Mouse (Mus musculus): Measurements from ENCODE around the gene Nudt16l1. TPM values are rescaled to one million over a fixed set of nuclear protein-coding genes. Genes with fewer than 3 reads are reported as not detected.

The Nudt16l1 gene
- polyA plus RNA-seq, 1 experiment from 2014 or later, result 161 TPM

DNA sequence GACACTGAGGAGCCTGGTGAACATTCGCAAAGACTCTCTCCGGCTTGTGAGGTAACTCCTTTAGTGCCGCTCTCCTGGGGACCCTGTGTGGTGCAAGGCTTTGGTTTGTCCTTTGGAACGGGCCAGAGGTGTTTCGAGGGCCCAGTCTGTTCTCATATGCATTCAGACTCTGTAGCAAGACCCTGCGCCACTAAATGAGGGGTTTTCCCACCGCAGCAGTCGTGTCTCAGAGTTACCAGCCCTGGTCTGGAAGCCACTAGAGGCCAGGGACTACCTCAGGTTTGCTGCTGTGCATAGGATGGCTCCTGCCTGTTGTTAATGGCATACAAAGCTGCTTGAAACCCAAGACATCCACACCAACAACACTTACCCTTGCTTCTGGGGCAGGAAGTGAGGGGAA is 27.8 kb upstream of the Nudt16l1 start:
- no peaks in the 10 kb centered on the region for H3K4me1 ChIP-seq (ENCODE audit: control insufficient read depth, insufficient read depth, low read length)
- no peak overlapping the region for H3K4me3 ChIP-seq (ENCODE audit: low read depth, low read length)
- no peak for ATAC-seq (ENCODE audit: insufficient number of reproducible peaks, insufficient read depth, low FRiP score, low read depth)
- 94% methylated on average over 8 of the region's 8 CpGs for WGBS
- no peak overlapping the region for H3K4me2 ChIP-seq (replicated peaks; ENCODE audit: low read depth, low read length)
- H3K9me3 ChIP-seq (ENCODE audit: control insufficient read depth, low read depth, low read length), result no peaks in the 10 kb centered on the region
- H3K9ac ChIP-seq (replicated peaks; ENCODE audit: low read depth, low read length), result no peak overlapping the region
- H3K27me3 ChIP-seq (ENCODE audit: control insufficient read depth, insufficient read depth, low read length), result no peaks in the 10 kb centered on the region
- H3K27ac ChIP-seq (ENCODE audit: low read length), result no peak overlapping the region
- H3K36me3 ChIP-seq (ENCODE audit: control insufficient read depth, insufficient read depth, low read length), result peaks cover 37% of the 10 kb centered on the region

DNA sequence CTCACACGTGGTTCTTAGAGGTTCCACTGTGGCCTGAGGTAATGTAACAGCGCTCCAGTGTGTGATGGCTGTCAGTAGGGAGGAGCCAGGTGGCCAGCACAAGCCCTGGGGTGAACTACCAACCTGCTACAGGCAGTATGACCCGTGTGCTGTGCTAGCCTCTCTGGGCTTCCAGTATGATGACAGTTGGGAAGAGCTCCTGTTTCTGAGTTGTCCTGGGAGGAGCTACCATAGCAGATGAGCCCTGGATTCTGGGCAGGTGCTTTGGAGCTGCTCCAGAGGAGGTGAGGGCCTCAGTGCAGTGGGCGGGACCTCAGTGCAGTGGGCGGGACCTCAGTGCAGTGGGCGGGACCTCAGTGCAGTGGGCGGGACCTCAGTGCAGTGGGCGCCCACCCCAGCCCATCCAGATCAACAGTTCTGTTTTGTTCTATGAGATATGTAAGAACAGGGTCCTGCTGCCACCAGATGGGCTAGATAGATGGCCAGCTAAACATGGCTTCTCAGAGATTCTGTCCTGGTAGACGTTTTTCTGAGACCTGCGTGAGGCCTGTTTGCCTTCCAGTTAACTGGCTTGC is 26.4 kb upstream of the Nudt16l1 start:
- Histone ChIP-seq H3K36me3 (ENCODE audit: control insufficient read depth, insufficient read depth, low read length) (peaks cover 48% of the 10 kb centered on the region), H3K9ac (replicated peaks; ENCODE audit: low read depth, low read length) (no peak overlapping the region), H3K4me1 (ENCODE audit: control insufficient read depth, insufficient read depth, low read length) (no peaks in the 10 kb centered on the region), H3K4me3 (ENCODE audit: low read depth, low read length) (no peak overlapping the region), H3K9me3 (ENCODE audit: control insufficient read depth, low read depth, low read length) (no peaks in the 10 kb centered on the region), H3K4me2 (replicated peaks; ENCODE audit: low read depth, low read length) (no peak overlapping the region), H3K27me3 (ENCODE audit: control insufficient read depth, insufficient read depth, low read length) (no peaks in the 10 kb centered on the region), H3K27ac (ENCODE audit: low read length) (no peak overlapping the region)
- no peak for ATAC-seq (ENCODE audit: insufficient number of reproducible peaks, insufficient read depth, low FRiP score, low read depth)
- WGBS, result 72% methylated on average over 10 of the region's 10 CpGs

DNA sequence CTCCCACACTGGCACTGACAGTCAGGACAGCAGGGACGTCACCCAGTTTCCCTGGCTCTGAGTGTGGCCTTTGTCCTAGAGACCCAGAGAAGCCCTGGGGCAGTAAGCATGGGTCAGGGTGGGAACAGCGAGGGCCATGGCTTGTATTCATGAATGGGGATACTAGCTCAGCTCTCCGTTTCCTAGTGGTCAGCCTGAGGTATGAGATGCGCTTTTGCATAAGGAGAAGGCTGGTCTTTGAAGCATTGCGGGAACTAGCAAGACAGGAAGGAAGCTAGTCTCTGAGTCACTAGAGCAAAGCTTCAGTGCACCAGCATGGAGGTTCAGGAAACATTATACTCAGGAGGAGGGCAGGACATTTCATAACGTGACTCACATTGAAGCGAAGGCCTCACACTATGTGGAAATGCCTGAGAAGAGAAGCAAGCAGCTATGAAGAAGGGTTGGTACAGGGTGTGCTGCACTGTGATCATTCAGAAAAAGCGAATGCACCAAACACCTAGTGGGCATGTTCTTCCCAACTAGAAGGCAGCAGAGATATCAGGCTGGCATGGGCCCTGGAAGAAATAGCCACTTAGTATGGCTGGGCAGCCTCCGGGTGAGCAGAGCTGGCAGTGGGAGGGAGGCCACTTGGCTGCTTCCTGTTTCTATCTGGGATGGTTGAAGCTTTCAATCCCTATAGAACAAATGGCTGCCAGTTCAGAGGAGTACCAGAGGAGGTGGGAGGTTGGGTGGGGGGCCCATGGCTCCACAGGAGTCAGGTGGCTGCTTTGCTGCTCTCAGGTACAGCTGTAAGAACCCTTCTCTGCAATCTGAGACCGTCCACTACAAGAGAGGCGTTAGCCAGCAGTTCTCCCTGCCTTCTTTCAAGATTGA is 25.4 kb upstream of the Nudt16l1 start:
- Histone ChIP-seq H3K9ac (replicated peaks; ENCODE audit: low read depth, low read length) (no peak overlapping the region), H3K36me3 (ENCODE audit: control insufficient read depth, insufficient read depth, low read length) (peaks cover 47% of the 10 kb centered on the region), H3K27ac (ENCODE audit: low read length) (peak overlapping the region; percentile 56; the same call in 1 of the 2 replicates), H3K27me3 (ENCODE audit: control insufficient read depth, insufficient read depth, low read length) (no peaks in the 10 kb centered on the region), H3K4me1 (ENCODE audit: control insufficient read depth, insufficient read depth, low read length) (no peaks in the 10 kb centered on the region), H3K4me2 (replicated peaks; ENCODE audit: low read depth, low read length) (no peak overlapping the region), H3K9me3 (ENCODE audit: control insufficient read depth, low read depth, low read length) (no peaks in the 10 kb centered on the region), H3K4me3 (ENCODE audit: low read depth, low read length) (no peak overlapping the region)
- ATAC-seq (ENCODE audit: insufficient number of reproducible peaks, insufficient read depth, low FRiP score, low read depth), result no peak; the same call in 1 of the 2 replicates
- 75% methylated on average over 11 of the region's 11 CpGs for WGBS

DNA sequence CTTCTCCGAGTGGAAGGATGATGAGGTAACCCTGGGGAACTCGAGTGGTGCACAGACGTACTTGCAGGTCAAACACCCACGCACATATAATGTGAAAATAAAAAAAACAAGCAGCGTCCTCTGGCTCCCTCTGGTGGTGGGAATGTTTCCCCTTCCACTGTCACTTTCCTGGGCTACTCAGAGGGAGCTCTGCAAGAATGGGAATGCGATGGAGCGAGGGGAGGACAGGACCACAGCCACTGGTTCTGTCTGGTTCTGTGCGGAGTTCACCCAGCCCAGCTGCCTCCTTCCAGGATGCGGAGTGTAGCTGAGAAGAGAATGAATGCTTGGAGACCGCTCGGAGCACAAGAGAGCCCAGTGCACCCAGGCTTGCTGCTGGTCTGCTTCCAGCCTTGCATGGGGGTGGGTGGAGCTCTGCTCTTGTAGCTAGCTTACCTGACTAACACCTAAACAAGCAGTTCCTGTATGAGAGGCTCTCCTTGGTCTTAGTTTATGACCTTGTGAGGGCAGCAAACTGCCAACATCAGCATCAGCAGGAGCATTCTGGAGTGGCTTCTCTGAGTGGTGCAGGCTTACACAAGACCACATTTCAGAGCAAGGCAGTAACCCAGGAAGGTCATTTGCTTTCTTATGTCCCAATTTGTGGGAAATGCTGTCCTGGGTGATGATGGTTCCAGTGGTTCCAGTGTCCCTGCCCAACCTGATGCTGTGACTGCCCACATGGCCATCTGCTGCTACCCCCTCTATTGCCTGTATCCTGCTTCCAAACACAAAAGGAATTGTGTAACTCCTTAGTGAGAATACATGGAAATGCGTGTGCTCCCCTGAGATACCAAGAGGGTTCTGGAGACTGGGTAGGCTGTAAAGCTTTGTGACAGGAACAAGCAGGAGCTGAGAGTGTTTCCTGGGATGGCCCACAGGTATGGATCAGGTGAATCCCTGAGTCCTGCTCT is 24.5 kb upstream of the Nudt16l1 start:
- peak; percentile 59; the same call in 1 of the 2 replicates for ATAC-seq (ENCODE audit: insufficient number of reproducible peaks, insufficient read depth, low FRiP score, low read depth)
- Histone ChIP-seq H3K9me3 (ENCODE audit: control insufficient read depth, low read depth, low read length) (no peaks in the 10 kb centered on the region), H3K4me2 (replicated peaks; ENCODE audit: low read depth, low read length) (no peak overlapping the region), H3K9ac (replicated peaks; ENCODE audit: low read depth, low read length) (no peak overlapping the region), H3K27ac (ENCODE audit: low read length) (no peak overlapping the region), H3K4me1 (ENCODE audit: control insufficient read depth, insufficient read depth, low read length) (no peaks in the 10 kb centered on the region), H3K4me3 (ENCODE audit: low read depth, low read length) (no peak overlapping the region), H3K36me3 (ENCODE audit: control insufficient read depth, insufficient read depth, low read length) (peaks cover 40% of the 10 kb centered on the region), H3K27me3 (ENCODE audit: control insufficient read depth, insufficient read depth, low read length) (no peaks in the 10 kb centered on the region)
- WGBS, result 36% methylated on average over 12 of the region's 12 CpGs

DNA sequence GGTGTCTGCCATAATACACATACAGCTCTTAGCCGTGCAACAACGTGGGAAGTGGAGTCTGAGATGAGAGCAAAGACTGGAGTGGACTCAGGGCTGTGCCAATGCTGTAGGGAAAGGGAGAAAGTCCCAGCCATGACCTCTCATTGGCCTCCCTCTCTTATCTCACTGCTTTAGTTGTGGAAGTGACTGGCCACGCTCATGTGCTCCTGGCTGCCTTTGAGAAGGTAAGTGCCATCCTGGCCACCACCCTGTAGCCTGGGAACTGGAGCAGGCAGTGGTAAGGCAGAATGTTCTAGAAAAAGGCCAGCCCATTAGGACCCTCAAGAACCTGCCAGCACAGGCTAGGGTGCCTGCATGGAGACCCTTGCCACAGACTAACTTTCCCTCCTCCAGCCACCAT is 22.6 kb upstream of the Nudt16l1 start:
- Histone ChIP-seq H3K36me3 (ENCODE audit: control insufficient read depth, insufficient read depth, low read length) (peaks cover 28% of the 10 kb centered on the region), H3K9ac (replicated peaks; ENCODE audit: low read depth, low read length) (no peak overlapping the region), H3K27me3 (ENCODE audit: control insufficient read depth, insufficient read depth, low read length) (no peaks in the 10 kb centered on the region), H3K9me3 (ENCODE audit: control insufficient read depth, low read depth, low read length) (no peaks in the 10 kb centered on the region), H3K4me3 (ENCODE audit: low read depth, low read length) (no peak overlapping the region), H3K4me2 (replicated peaks; ENCODE audit: low read depth, low read length) (no peak overlapping the region), H3K4me1 (ENCODE audit: control insufficient read depth, insufficient read depth, low read length) (no peaks in the 10 kb centered on the region), H3K27ac (ENCODE audit: low read length) (no peak overlapping the region)
- ATAC-seq (ENCODE audit: insufficient number of reproducible peaks, insufficient read depth, low FRiP score, low read depth), result no peak
- WGBS, result 90% methylated on average over 3 of the region's 3 CpGs

- Histone ChIP-seq H3K27me3 (ENCODE audit: control insufficient read depth, insufficient read depth, low read length) (no peaks in the 10 kb centered on the region), H3K36me3 (ENCODE audit: control insufficient read depth, insufficient read depth, low read length) (peaks cover 23% of the 10 kb centered on the region), H3K9ac (replicated peaks; ENCODE audit: low read depth, low read length) (no peak overlapping the region), H3K9me3 (ENCODE audit: control insufficient read depth, low read depth, low read length) (no peaks in the 10 kb centered on the region), H3K4me3 (ENCODE audit: low read depth, low read length) (no peak overlapping the region), H3K4me1 (ENCODE audit: control insufficient read depth, insufficient read depth, low read length) (no peaks in the 10 kb centered on the region), H3K27ac (ENCODE audit: low read length) (no peak overlapping the region), H3K4me2 (replicated peaks; ENCODE audit: low read depth, low read length) (no peak overlapping the region)
- ATAC-seq (ENCODE audit: insufficient number of reproducible peaks, insufficient read depth, low FRiP score, low read depth), result no peak
- WGBS, result 88% methylated on average over 2 of the region's 2 CpGs
Measured at GRCm38 (mm10) chr16:4916608-4917007, 22.0 kb upstream of the Nudt16l1 start.

GRCm38 (mm10) chr16:4920556-4920955 is 18.0 kb upstream of the Nudt16l1 start:
- Histone ChIP-seq H3K9me3 (ENCODE audit: control insufficient read depth, low read depth, low read length) (no peaks in the 10 kb centered on the region), H3K27ac (ENCODE audit: low read length) (no peak overlapping the region), H3K4me1 (ENCODE audit: control insufficient read depth, insufficient read depth, low read length) (no peaks in the 10 kb centered on the region), H3K4me3 (ENCODE audit: low read depth, low read length) (no peak overlapping the region), H3K9ac (replicated peaks; ENCODE audit: low read depth, low read length) (no peak overlapping the region), H3K27me3 (ENCODE audit: control insufficient read depth, insufficient read depth, low read length) (no peaks in the 10 kb centered on the region), H3K36me3 (ENCODE audit: control insufficient read depth, insufficient read depth, low read length) (peaks cover 45% of the 10 kb centered on the region), H3K4me2 (replicated peaks; ENCODE audit: low read depth, low read length) (no peak overlapping the region)
- 64% methylated on average over 4 of the region's 4 CpGs for WGBS
- no peak for ATAC-seq (ENCODE audit: insufficient number of reproducible peaks, insufficient read depth, low FRiP score, low read depth)

GRCm38 (mm10) chr16:4922481-4922880 is 16.1 kb upstream of the Nudt16l1 start:
- H3K27me3 ChIP-seq (ENCODE audit: control insufficient read depth, insufficient read depth, low read length), result no peaks in the 10 kb centered on the region
- H3K4me2 ChIP-seq (replicated peaks; ENCODE audit: low read depth, low read length), result no peak overlapping the region
- ATAC-seq (ENCODE audit: insufficient number of reproducible peaks, insufficient read depth, low FRiP score, low read depth), result no peak
- no peaks in the 10 kb centered on the region for H3K4me1 ChIP-seq (ENCODE audit: control insufficient read depth, insufficient read depth, low read length)
- H3K36me3 ChIP-seq (ENCODE audit: control insufficient read depth, insufficient read depth, low read length), result peaks cover 49% of the 10 kb centered on the region
- WGBS, result 88% methylated on average over 6 of the region's 6 CpGs
- no peaks in the 10 kb centered on the region for H3K9me3 ChIP-seq (ENCODE audit: control insufficient read depth, low read depth, low read length)
- H3K4me3 ChIP-seq (ENCODE audit: low read depth, low read length), result no peak overlapping the region
- H3K27ac ChIP-seq (ENCODE audit: low read length), result no peak overlapping the region
- H3K9ac ChIP-seq (replicated peaks; ENCODE audit: low read depth, low read length), result no peak overlapping the region
